Mouse (Mus musculus) MEL (cell line): ENCODE measurements around the gene Pknox2. TPM values are rescaled to one million over a fixed set of nuclear protein-coding genes. Genes with fewer than 3 reads are reported as not detected.

Experiments used
- DNase-seq: peaks from one replicate; pipeline ENCODE4 v3.0.0; 2011; ENCODE audit warnings: low read depth, low spot score
- H3K27ac ChIP-seq: 2 replicates; pipeline ENCODE4 v1.5.1; 2012; ENCODE audit warnings: low read depth, mild to moderate bottlenecking, control low read depth, low read length, moderate library complexity; ENCODE audit not compliant: control insufficient read depth
- H3K27me3 ChIP-seq, 2 experiments: fragments of 150-350 bp in 1 of 2; sonication (generic) in 1 of 2; 2 replicates each; pipeline ENCODE4 v1.6.1; 2012; ENCODE audit warnings: low read length in 2 of 2, mild to moderate bottlenecking in 2 of 2, improper control_type of control experiment in 1 of 2, moderate library complexity in 1 of 2; ENCODE audit not compliant: insufficient read depth in 2 of 2, control insufficient read depth in 1 of 2
- H3K36me3 ChIP-seq, 2 experiments: 2 replicates each; pipeline ENCODE4 v1.6.1; 2012 to 2014; ENCODE audit warnings: low read length in 2 of 2, improper control_type of control experiment in 1 of 2, inconsistent platforms in 1 of 2, mild to moderate bottlenecking in 1 of 2; ENCODE audit not compliant: insufficient read depth in 2 of 2, control insufficient read depth in 1 of 2
- H3K4me1 ChIP-seq, 2 experiments: fragments of 150-350 bp in 1 of 2; sonication (generic) in 1 of 2; 2 replicates each; pipeline ENCODE4 v1.6.1; 2012; ENCODE audit warnings: low read length in 2 of 2, improper control_type of control experiment in 1 of 2, mild to moderate bottlenecking in 1 of 2; ENCODE audit not compliant: insufficient read depth in 2 of 2, control insufficient read depth in 1 of 2
- H3K4me3 ChIP-seq, 2 experiments: fragments of 150-350 bp in 1 of 2; sonication (generic) in 1 of 2; 2 replicates each; pipeline ENCODE4 v1.5.1; 2012; ENCODE audit warnings: low read depth in 2 of 2, low read length in 2 of 2, mild to moderate bottlenecking in 2 of 2, moderate library complexity in 2 of 2, control low read depth in 1 of 2, improper control_type of control experiment in 1 of 2; ENCODE audit not compliant: control insufficient read depth in 1 of 2, insufficient read depth in 1 of 2
- H3K79me2 ChIP-seq: 2 replicates; pipeline ENCODE4 v1.6.1; 2012; ENCODE audit warnings: mild to moderate bottlenecking, low read length, moderate library complexity; ENCODE audit not compliant: control insufficient read depth, poor library complexity, insufficient read depth
- H3K9ac ChIP-seq: 2 replicates; pipeline ENCODE4 v1.6.1; 2012; ENCODE audit warnings: low read depth, mild to moderate bottlenecking, control low read depth, low read length, moderate library complexity; ENCODE audit not compliant: control insufficient read depth, poor library complexity, severe bottlenecking
- H3K9me3 ChIP-seq: fragments of 150-350 bp; sonication (generic); replicated peaks from 2 replicates; pipeline ENCODE4 v1.6.1; 2012; ENCODE audit warnings: mild to moderate bottlenecking, low read length, improper control_type of control experiment, moderate library complexity; ENCODE audit not compliant: insufficient read depth
- BHLHE40 ChIP-seq: IDR thresholded peaks from 2 replicates; pipeline ENCODE4 v1.6.1; 2012; ENCODE audit warnings: low read depth, mild to moderate bottlenecking, inconsistent platforms, low read length, improper control_type of control experiment, borderline replicate concordance
- CHD2 ChIP-seq: IDR thresholded peaks from 2 replicates; pipeline ENCODE4 v1.6.1; 2011; ENCODE audit warnings: low read length, improper control_type of control experiment
- JUND ChIP-seq: IDR thresholded peaks from 2 replicates; pipeline ENCODE4 v1.6.1; 2011; ENCODE audit warnings: low read depth, mild to moderate bottlenecking, improper control_type of control experiment, low read length
- KAT2A ChIP-seq: conservative IDR thresholded peaks from 2 replicates; pipeline ENCODE4 v1.6.1; 2012; ENCODE audit warnings: low read depth, low read length, improper control_type of control experiment, inconsistent platforms
- MAFK ChIP-seq: IDR thresholded peaks from 2 replicates; pipeline ENCODE4 v1.6.1; 2011; ENCODE audit warnings: low read depth, mild to moderate bottlenecking, low read length, improper control_type of control experiment, borderline replicate concordance
- MEF2A ChIP-seq: IDR thresholded peaks from 2 replicates; pipeline ENCODE4 v1.6.1; 2014; ENCODE audit warnings: low read depth, mild to moderate bottlenecking, inconsistent platforms, low read length, improper control_type of control experiment; ENCODE audit not compliant: poor library complexity, insufficient replicate concordance, severe bottlenecking; ENCODE audit errors: extremely low read depth
- MYB ChIP-seq: IDR thresholded peaks from 2 replicates; pipeline ENCODE4 v1.6.1; 2011; ENCODE audit warnings: mild to moderate bottlenecking, low read depth, low read length, improper control_type of control experiment
- POLR2A ChIP-seq, 2 experiments: IDR thresholded peaks; 2 replicates each; pipeline ENCODE4 v1.6.1; 2011 to 2012; ENCODE audit warnings: low read length in 2 of 2, mild to moderate bottlenecking in 2 of 2, control low read depth in 1 of 2, improper control_type of control experiment in 1 of 2, low read depth in 1 of 2, moderate library complexity in 1 of 2; ENCODE audit not compliant: control insufficient read depth in 1 of 2, insufficient read depth in 1 of 2, poor library complexity in 1 of 2
- RCOR1 ChIP-seq: IDR thresholded peaks from 2 replicates; pipeline ENCODE4 v1.6.1; 2012; ENCODE audit warnings: low read depth, mild to moderate bottlenecking, inconsistent platforms, low read length, improper control_type of control experiment
- ZC3H11A ChIP-seq: IDR thresholded peaks from 2 replicates; pipeline ENCODE4 v1.6.1; 2012; ENCODE audit warnings: low read depth, mild to moderate bottlenecking, inconsistent platforms, low read length, improper control_type of control experiment
- ZKSCAN1 ChIP-seq: IDR thresholded peaks from 2 replicates; pipeline ENCODE4 v1.6.1; 2012; ENCODE audit warnings: low read depth, mild to moderate bottlenecking, inconsistent platforms, low read length, improper control_type of control experiment, moderate library complexity
- ZNF384 ChIP-seq: IDR thresholded peaks from 2 replicates; pipeline ENCODE4 v1.6.1; 2012; ENCODE audit warnings: low read depth, mild to moderate bottlenecking, inconsistent platforms, low read length, improper control_type of control experiment
- polyA plus RNA-seq, 2 experiments: library from polyadenylated mRNA; stranded (reverse) in 1 of 2; unstranded in 1 of 2; fragments of >175 nt in 1 of 2; fragments of >200 nt in 1 of 2; gene quantifications; 2 replicates each; pipeline versions ENCODE4 v1.2.1 to v1.2.4; 2012; ENCODE audit warnings: low replicate concordance in 2 of 2, low read depth in 1 of 2; ENCODE audit not compliant: insufficient read length in 2 of 2, insufficient read depth in 1 of 2, missing spikeins in 1 of 2
- total RNA-seq: library from RNA; depleted of rRNA; stranded (reverse); fragments of 300-350 nt; gene quantifications from 2 replicates; pipeline ENCODE4 v1.2.3, GENCODE M21; 2012

Pknox2 gene
- total and polyA plus RNA-seq, 3 experiments, result not detected

DNA sequence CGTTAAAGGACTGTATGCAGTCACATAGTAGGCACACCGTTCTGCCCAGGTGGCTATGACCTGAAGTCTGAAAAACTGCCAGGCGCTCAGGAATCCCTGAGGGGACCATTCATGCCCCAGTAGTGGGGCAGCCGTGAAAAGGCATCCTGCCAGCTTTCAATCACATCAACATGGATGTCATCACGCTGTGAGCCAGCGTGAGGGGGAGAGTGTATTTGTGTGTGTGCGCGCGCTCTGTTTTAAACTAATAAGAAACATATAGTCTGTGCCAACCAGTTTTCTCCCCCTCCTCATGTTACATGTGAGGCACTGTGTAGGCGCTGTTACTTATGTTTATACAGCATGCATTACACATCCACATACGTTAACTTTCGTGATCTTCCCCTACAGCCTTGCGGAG is 10.9 kb downstream of the Pknox2 start:
- H3K27me3 ChIP-seq, result peaks cover 0 to 3% of the 10 kb centered on the region in 2 experiments; a peak in 2 of 4 replicates
- H3K4me3 ChIP-seq, result no peak overlapping the region
- no peaks in the 10 kb centered on the region for H3K79me2 ChIP-seq
- H3K9me3 ChIP-seq, result no peaks in the 10 kb centered on the region
- H3K27ac ChIP-seq, result no peak overlapping the region
- H3K9ac ChIP-seq, result no peak overlapping the region
- no peaks in the 10 kb centered on the region for H3K36me3 ChIP-seq
- no peak for DNase-seq
- H3K4me1 ChIP-seq, result no peaks in the 10 kb centered on the region
- TF ChIP-seq JUND (no peak), BHLHE40 (no peak), CHD2 (no peak), RCOR1 (no peak), ZKSCAN1 (no peak), MYB (no peak), MEF2A (no peak), POLR2A (IDR thresholded peaks at IDR 0.05; ENCODE audit: control insufficient read depth in 1 of 2, insufficient read depth in 1 of 2, low read depth in 1 of 2, low read length in 2 of 2, poor library complexity in 1 of 2) (no peak)

GRCm38 (mm10) chr9:37133495-37133894 is 13.7 kb downstream of the Pknox2 start:
- no peak for DNase-seq
- Histone ChIP-seq H3K27me3 (peaks cover 1 to 4% of the 10 kb centered on the region in 2 experiments), H3K4me1 (no peaks in the 10 kb centered on the region), H3K36me3 (no peaks in the 10 kb centered on the region), H3K4me3 (no peak overlapping the region), H3K79me2 (no peaks in the 10 kb centered on the region), H3K27ac (no peak overlapping the region)
- TF ChIP-seq ZC3H11A, result no peak
- TF ChIP-seq, all 39 proteins: peak for 0
- Histone ChIP-seq H3K9ac (no peak overlapping the region), H3K9me3 (no peaks in the 10 kb centered on the region)

DNA sequence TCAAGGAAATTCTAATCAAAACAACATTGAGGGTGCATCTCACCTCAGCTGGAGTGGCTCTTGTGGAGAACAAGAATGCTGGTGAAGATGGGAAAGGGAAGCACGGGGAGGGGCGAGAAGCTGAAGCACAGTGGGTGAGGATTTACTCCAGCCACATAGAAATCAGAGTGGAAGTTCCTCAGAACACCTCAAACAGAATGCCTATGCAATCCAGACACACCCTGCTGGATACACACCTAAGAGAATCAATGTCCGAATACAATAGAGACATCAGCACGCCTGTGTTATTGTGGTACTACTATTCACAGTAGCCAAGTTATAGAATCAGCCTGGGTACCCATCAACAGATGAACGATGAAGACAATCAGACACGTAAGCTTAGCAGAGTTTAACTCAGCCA is 18.2 kb downstream of the Pknox2 start:
- H3K27ac ChIP-seq, result no peak overlapping the region
- H3K79me2 ChIP-seq, result no peaks in the 10 kb centered on the region
- H3K4me3 ChIP-seq, result no peak overlapping the region
- no peak for DNase-seq
- no peaks in the 10 kb centered on the region for H3K36me3 ChIP-seq
- peaks cover 4 to 7% of the 10 kb centered on the region in 2 experiments for H3K27me3 ChIP-seq
- no peaks in the 10 kb centered on the region for H3K9me3 ChIP-seq
- H3K4me1 ChIP-seq, result no peaks in the 10 kb centered on the region
- TF ChIP-seq ZNF384 (no peak), MAFK (no peak), KAT2A (no peak), ZC3H11A (no peak)
- no peak overlapping the region for H3K9ac ChIP-seq
